Mouse (Mus musculus): ENCODE measurements around the gene Dlgap4.

The Dlgap4 gene

GRCm38 (mm10) chr2:156613541-156614257 lies at the start of gene Dlgap4:
Dlgap4 (plus strand) TSS chr2:156613705.
- DNase-seq, result peak in 1 of 2 experiments; percentile 36

GRCm38 (mm10) chr2:156566512-156566911 lies 47.0 kb upstream of the Dlgap4 start:
- DNase-seq, result no peak

GRCm38 (mm10) chr2:156568647-156569046 lies 44.9 kb upstream of the Dlgap4 start:
- DNase-seq, result no peak

DNA sequence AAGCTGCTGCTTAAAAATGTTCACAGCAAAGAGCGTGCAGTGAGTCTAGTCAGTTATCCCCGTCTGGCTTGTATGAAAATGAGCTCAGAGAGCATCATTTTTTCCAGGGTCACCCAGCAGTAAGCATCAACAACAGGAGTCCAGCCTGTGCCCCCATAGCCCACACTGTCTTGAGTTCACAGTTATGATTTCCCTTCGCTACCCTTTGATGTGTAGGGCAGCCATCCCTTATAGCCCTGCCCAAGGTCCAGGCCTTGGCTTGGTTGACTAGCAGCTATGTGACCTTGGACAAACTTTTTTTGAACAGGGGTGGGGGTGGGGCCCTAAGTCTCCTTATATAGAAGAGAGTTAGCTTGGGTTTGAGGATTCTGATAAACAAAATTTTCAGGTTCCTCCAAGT lies 44.2 kb upstream of the Dlgap4 start:
- DNase-seq, result no peak

- no peak for DNase-seq
Observed at GRCm38 (mm10) chr2:156571521-156571920, 42.0 kb upstream of the Dlgap4 start.

- DNase-seq, result no peak
Observed at GRCm38 (mm10) chr2:156576850-156577587, 36.5 kb upstream of the Dlgap4 start.

DNA sequence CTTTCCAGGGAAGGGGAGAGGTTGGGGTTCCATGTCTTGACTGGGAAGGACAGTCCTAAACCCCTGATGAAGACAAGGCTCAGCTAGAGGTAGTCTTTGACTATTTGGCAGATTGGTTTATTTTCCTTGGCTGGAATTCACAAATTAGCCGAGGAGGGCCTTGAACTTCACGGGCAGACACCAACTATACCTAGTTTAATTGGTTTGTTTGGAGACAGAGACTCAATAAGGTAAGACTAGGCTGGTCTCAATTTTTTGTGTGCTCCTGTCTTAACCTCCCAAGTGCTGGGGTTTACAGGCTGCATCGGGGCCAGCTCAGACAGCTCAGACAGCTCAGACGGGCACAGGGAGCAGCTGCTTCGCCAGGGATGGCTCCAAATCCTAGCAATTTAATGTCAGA lies 33.0 kb upstream of the Dlgap4 start:
- no peak for DNase-seq

- DNase-seq, result no peak
Observed at GRCm38 (mm10) chr2:156581244-156581643, 32.3 kb upstream of the Dlgap4 start.

DNA sequence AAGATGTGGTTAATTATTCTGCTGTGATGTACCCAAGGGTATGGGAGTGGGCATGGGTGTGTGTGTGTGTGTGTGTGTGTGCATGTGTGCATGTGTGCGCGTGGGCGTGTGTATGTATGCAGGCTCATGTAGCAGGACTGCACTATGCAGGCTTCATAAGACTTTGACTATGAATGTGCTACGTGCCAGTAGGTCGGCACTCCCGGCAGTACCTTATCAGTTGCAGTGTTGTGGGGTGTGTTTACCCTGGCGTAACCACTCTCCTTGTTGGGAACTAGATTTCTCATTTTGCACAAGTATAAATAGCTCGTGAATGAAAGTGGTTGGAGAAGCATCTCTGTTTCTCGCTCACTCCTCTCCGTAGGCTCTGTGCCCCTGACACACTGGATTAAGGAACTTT lies 30.6 kb upstream of the Dlgap4 start:
- DNase-seq, result no peak

DNA sequence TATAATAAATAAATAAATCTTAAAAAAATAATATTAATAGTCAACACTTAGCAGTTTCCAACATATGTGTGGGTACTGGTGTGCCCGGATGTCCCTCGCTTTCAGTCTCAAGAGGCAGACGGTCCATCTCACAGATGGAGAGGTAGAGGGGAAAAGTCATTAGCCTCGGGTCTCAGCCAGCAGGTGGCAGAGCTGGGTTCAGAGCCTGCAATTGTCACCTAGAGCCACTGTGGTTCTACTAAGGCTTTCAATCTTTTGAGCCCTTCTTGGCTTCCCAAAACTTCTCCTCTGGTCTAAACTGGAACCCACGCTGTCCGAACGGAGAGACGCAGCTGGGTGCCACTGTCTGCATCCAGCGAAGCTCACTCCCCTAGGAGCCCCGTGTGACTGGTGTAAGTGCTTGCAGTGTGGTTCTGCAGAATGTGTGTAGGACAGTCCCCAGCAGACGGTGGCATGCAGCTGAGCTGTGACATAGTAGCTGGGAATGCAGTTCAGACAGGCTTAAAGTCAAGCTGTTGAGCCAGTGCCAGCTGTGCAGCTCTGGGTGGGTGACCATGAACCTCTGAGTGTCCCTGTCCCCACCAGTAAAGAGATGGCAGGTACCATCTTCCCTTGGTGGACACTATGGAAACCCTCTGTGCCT lies 29.2 kb upstream of the Dlgap4 start:
- peak in 1 of 2 experiments; percentile 10 for DNase-seq

DNA sequence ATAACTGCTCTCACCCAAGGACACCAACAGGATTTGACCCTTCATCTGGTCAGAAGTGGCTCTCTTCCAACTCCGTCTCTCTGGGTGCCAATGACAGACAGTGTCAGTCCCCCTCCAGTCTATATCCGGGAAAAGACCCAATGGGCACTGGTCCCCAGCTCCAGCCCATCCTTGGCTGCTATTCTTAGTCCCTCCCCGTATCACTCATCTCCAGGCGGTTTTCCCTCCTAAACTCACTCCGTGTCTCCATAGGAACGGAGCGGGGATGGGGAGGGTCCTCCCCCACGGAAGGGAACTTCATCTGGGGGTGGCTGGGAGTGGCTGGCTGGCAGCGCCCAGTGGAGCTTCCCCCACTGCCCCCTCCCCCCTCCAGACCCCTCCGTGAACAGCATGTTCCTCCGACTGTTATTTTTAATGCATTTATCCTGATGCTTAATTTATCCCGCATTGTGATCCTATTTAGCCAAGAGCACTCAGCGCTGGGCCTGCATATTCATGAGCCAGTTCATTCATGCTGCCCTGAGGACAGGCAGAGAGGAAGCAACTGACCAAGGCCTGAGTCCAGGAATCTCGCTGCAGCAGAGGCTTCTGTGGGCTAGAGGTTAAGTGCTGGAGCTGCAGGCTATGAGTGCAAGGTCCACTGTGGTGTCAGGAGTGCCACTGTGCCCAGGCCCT lies 28.6 kb upstream of the Dlgap4 start:
- DNase-seq, result peak in 1 of 2 experiments; percentile 9

- DNase-seq, result no peak
Observed at GRCm38 (mm10) chr2:156589481-156589880, 24.0 kb upstream of the Dlgap4 start.

- DNase-seq, result no peak
Observed at GRCm38 (mm10) chr2:156594987-156595490, 18.5 kb upstream of the Dlgap4 start.

GRCm38 (mm10) chr2:156602581-156602980 lies 10.9 kb upstream of the Dlgap4 start:
- DNase-seq, result no peak

DNA sequence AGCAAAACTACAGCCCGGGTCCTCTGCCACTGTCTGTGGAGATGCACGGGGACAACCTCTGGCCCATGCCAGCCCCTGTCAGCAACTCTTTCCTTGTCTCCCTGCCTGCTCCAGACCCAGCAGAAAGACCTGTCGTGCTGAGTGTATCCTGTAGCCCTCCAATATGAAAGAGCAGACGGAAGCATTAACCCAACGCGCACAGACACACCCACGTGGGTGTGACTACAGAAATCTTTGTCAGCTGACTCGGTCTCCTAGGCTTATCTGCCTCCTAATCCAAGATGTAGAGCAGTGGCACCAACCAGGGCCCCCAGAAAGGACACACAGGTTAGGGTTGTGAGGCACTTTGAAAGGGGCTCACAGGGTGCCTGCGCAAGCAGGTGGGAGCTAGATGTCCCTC lies 9.8 kb upstream of the Dlgap4 start:
- DNase-seq, result no peak

DNA sequence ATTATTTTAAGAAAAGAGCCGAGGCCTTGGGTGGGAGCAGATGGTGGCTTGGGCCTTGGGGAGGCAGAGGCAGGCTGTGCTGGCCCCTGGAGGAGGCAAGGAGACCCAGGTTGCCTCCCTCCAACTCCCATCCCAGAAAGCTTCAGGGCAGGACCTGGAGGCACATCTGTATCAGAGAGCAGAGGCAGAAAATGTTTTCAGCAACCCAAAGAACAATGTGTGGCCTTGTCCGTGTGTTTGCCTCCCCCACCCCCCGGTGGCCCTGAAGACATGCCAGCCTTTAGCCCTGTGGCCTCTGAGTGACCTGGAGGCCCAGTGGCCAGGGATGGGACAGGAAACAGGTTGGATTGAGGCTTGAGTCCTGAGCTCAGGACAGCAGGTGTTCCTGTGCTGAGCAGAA lies 8.4 kb upstream of the Dlgap4 start:
- DNase-seq, result no peak

- no peak for DNase-seq
Observed at GRCm38 (mm10) chr2:156605971-156606370, 7.5 kb upstream of the Dlgap4 start.

DNA sequence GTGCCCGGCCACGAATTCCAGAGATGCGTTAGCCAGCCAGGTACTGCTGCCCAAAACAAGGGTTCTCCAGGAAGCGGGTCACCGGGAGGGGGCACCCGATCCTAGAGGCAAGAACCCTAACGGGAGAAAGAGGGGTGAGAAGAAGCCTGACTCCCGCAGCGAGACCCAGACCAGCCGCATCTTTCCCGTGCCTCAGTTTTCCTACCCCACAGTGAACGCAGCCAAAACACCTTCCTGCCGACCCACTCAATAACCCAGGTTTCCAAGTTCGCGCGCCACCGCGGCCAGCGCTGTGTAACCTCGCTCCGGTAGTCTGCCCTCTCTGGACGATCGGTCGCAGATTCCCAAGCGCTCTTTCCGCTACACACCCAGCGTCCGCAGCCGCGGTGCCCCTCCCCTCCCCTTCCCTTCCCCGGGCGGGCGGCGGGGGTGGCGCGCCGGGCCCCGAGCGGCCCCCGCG lies 394 bp upstream of the Dlgap4 start:
- DNase-seq, result peak; percentile 21 to 30

GRCm38 (mm10) chr2:156614258-156614556 lies 702 bp downstream of the Dlgap4 start:
- peak in 1 of 2 experiments; percentile 30 for DNase-seq

DNA sequence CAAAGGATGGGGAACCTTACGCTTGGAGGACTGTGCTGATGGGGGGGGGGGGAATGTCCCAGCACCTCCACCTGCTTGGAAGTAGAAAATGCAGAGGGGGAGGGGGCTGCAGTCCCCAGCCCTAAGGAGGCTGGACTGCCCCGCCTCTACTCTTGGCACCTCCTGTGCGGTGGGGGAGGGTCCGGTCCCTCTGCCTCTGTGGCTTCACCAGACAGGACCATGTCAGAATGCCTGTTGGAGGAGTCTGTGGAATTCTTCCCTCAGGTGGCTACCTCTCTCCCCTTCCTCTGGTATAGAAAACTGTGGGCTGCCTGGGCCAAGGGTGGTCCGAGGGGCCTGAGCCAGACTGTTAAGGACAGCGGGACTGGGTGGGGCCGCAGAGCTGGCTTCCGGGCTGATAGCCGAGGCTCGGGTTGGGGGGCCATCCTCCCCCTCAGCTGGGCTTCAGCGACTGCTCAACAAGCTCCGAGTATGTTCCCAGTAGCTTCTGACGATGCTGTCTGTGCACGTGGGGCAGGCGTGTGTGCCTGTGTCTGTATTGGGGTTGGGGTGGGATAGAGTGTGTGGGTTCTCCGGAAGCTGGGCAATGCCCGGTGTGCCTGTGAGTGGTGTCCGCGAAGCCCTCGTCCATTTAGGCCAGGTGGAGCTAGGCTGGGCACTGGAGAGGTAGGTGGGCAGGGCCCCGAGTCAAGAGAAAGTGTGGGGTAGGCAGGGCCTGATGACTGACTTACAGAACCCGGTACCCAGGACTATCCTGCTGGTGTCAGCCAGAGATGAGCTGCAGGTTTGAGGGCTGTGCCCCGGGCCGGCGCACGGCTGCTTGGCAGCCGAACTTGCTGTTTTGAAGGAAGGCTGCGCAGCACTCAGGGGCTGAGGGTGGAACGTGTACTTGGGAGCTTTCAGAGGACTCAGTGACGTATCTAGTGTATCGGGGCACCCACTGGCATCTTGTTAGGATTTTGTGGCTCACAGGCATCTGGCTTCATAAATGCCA lies 1.5 kb downstream of the Dlgap4 start:
- no peak for DNase-seq

DNA sequence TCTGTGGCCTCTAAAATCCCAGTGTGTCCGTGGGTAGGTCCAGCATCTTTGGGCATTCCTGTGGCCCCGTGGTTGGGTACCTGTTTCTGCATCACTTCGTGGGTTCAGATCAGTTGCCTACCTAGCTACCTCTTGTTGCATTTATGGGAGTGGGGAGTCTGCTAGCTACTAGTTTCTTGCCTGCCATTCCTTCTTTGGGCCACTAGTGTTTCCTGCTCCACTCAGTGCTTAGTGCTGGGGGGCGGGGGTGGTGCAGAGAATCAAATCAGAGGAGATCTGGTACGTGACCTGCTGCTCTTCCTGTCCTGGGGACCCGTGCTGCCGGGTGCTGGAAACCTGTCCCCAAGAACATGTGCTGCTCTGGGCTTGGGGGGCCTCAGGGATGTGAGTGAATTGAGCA lies 3.0 kb downstream of the Dlgap4 start:
- no peak for DNase-seq

GRCm38 (mm10) chr2:156617536-156617935 lies 4.0 kb downstream of the Dlgap4 start:
- DNase-seq, result peak; percentile 35 to 43
